Mouse (Mus musculus) gonadal fat pad, adult 2 months (tissue): ENCODE measurements around the gene Islr. TPM values are rescaled to one million over a fixed set of nuclear protein-coding genes. Genes with fewer than 3 reads are reported as not detected.
A peak's percentile ranks its signal among the peaks of the same experiment; 100 is the strongest.

Experiments
- DNase-seq: peaks from one replicate; pipeline ENCODE4 v3.0.0-alpha.2; 2012; ENCODE audit warnings: low read depth
- polyA plus RNA-seq: library from polyadenylated mRNA; depleted of rRNA; stranded (reverse); fragments of >200 nt; gene quantifications from 2 replicates; pipeline ENCODE4 v1.2.3, GENCODE M21; 2012

Islr gene
- polyA plus RNA-seq, 1 experiment, result 133 TPM

- no peak for DNase-seq
Observed at GRCm38 (mm10) chr9:58220218-58220903, 16.3 kb upstream of the Islr start.

GRCm38 (mm10) chr9:58218539-58218938 lies 14.4 kb upstream of the Islr start:
- DNase-seq, result no peak

- no peak for DNase-seq
Observed at GRCm38 (mm10) chr9:58216402-58216801, 12.3 kb upstream of the Islr start.

GRCm38 (mm10) chr9:58214519-58215180 lies 10.5 kb upstream of the Islr start:
- DNase-seq, result no peak

- DNase-seq, result no peak
Observed at GRCm38 (mm10) chr9:58213865-58214264, 9.8 kb upstream of the Islr start.

GRCm38 (mm10) chr9:58213377-58213776 lies 9.3 kb upstream of the Islr start:
- no peak for DNase-seq

- DNase-seq, result no peak
Observed at GRCm38 (mm10) chr9:58210304-58210627, 6.2 kb upstream of the Islr start.

GRCm38 (mm10) chr9:58209462-58210303 lies 5.6 kb upstream of the Islr start:
- no peak for DNase-seq

- DNase-seq, result no peak
Observed at GRCm38 (mm10) chr9:58206013-58206412, 1.9 kb upstream of the Islr start.

- DNase-seq, result peak; percentile 26
Observed at GRCm38 (mm10) chr9:58204448-58205000, 418 bp upstream of the Islr start.

- no peak for DNase-seq
Observed at GRCm38 (mm10) chr9:58202676-58203453, 1.2 kb downstream of the Islr start.

GRCm38 (mm10) chr9:58201861-58202549 lies 2.1 kb downstream of the Islr start:
- DNase-seq, result no peak

GRCm38 (mm10) chr9:58201091-58201842 lies 2.8 kb downstream of the Islr start:
- DNase-seq, result no peak

GRCm38 (mm10) chr9:58200270-58201090 lies 3.6 kb downstream of the Islr start:
- DNase-seq, result no peak

GRCm38 (mm10) chr9:58199381-58200269 lies 4.5 kb downstream of the Islr start:
- DNase-seq, result no peak

- no peak for DNase-seq
Observed at GRCm38 (mm10) chr9:58198801-58199371, 5.2 kb downstream of the Islr start.

GRCm38 (mm10) chr9:58197781-58198701 lies 6.1 kb downstream of the Islr start:
- DNase-seq, result no peak
